Mouse (Mus musculus) MEL (cell line): ENCODE measurements at regions not wholly inside any gene's neighbourhood (a gene's known extent, or its start where the extent isn't known, plus 50 kb on each side); places are given as distances from the start of the nearest gene placed in this dataset.

Source experiments
- DNase-seq: peaks from one replicate; pipeline ENCODE4 v3.0.0; 2011; ENCODE audit warnings: low read depth, low spot score
- H3K27ac ChIP-seq: 2 replicates; pipeline ENCODE4 v1.5.1; 2012; ENCODE audit warnings: low read depth, mild to moderate bottlenecking, control low read depth, low read length, moderate library complexity; ENCODE audit not compliant: control insufficient read depth
- H3K27me3 ChIP-seq, 2 experiments: fragments of 150-350 bp in 1 of 2; sonication (generic) in 1 of 2; 2 replicates each; pipeline ENCODE4 v1.6.1; 2012; ENCODE audit warnings: low read length in 2 of 2, mild to moderate bottlenecking in 2 of 2, improper control_type of control experiment in 1 of 2, moderate library complexity in 1 of 2; ENCODE audit not compliant: insufficient read depth in 2 of 2, control insufficient read depth in 1 of 2
- H3K36me3 ChIP-seq, 2 experiments: 2 replicates each; pipeline ENCODE4 v1.6.1; 2012 to 2014; ENCODE audit warnings: low read length in 2 of 2, improper control_type of control experiment in 1 of 2, inconsistent platforms in 1 of 2, mild to moderate bottlenecking in 1 of 2; ENCODE audit not compliant: insufficient read depth in 2 of 2, control insufficient read depth in 1 of 2
- H3K4me1 ChIP-seq, 2 experiments: fragments of 150-350 bp in 1 of 2; sonication (generic) in 1 of 2; 2 replicates each; pipeline ENCODE4 v1.6.1; 2012; ENCODE audit warnings: low read length in 2 of 2, improper control_type of control experiment in 1 of 2, mild to moderate bottlenecking in 1 of 2; ENCODE audit not compliant: insufficient read depth in 2 of 2, control insufficient read depth in 1 of 2
- H3K4me3 ChIP-seq, 2 experiments: fragments of 150-350 bp in 1 of 2; sonication (generic) in 1 of 2; 2 replicates each; pipeline ENCODE4 v1.5.1; 2012; ENCODE audit warnings: low read depth in 2 of 2, low read length in 2 of 2, mild to moderate bottlenecking in 2 of 2, moderate library complexity in 2 of 2, control low read depth in 1 of 2, improper control_type of control experiment in 1 of 2; ENCODE audit not compliant: control insufficient read depth in 1 of 2, insufficient read depth in 1 of 2
- H3K79me2 ChIP-seq: 2 replicates; pipeline ENCODE4 v1.6.1; 2012; ENCODE audit warnings: mild to moderate bottlenecking, low read length, moderate library complexity; ENCODE audit not compliant: control insufficient read depth, poor library complexity, insufficient read depth
- H3K9ac ChIP-seq: 2 replicates; pipeline ENCODE4 v1.6.1; 2012; ENCODE audit warnings: low read depth, mild to moderate bottlenecking, control low read depth, low read length, moderate library complexity; ENCODE audit not compliant: control insufficient read depth, poor library complexity, severe bottlenecking
- H3K9me3 ChIP-seq: fragments of 150-350 bp; sonication (generic); replicated peaks from 2 replicates; pipeline ENCODE4 v1.6.1; 2012; ENCODE audit warnings: mild to moderate bottlenecking, low read length, improper control_type of control experiment, moderate library complexity; ENCODE audit not compliant: insufficient read depth
- CTCF ChIP-seq, 3 experiments: IDR thresholded peaks in 2 of 3; conservative IDR thresholded peaks in 1 of 3; 2 replicates each; pipeline ENCODE4 v1.5.1; 2011 to 2012; ENCODE audit warnings: low read length in 3 of 3, low read depth in 2 of 3, mild to moderate bottlenecking in 2 of 3, improper control_type of control experiment in 1 of 3, inconsistent platforms in 1 of 3, mixed read lengths in 1 of 3, moderate library complexity in 1 of 3; ENCODE audit not compliant: control insufficient read depth in 1 of 3, insufficient read depth in 1 of 3, poor library complexity in 1 of 3, severe bottlenecking in 1 of 3
- ELF1 ChIP-seq: IDR thresholded peaks from 2 replicates; pipeline ENCODE4 v1.6.1; 2014; ENCODE audit warnings: low read depth, mild to moderate bottlenecking, inconsistent platforms, low read length, improper control_type of control experiment, moderate library complexity
- ETS1 ChIP-seq: IDR thresholded peaks from 2 replicates; pipeline ENCODE4 v1.6.1; 2012; ENCODE audit warnings: low read depth, mild to moderate bottlenecking, inconsistent platforms, low read length, improper control_type of control experiment, moderate library complexity
- GATA1 ChIP-seq: IDR thresholded peaks from 2 replicates; pipeline ENCODE4 v1.6.1; 2011; ENCODE audit warnings: low read depth, low read length, improper control_type of control experiment
- HCFC1 ChIP-seq: IDR thresholded peaks from 2 replicates; pipeline ENCODE4 v1.6.1; 2012; ENCODE audit warnings: low read depth, mild to moderate bottlenecking, inconsistent platforms, low read length, improper control_type of control experiment, moderate library complexity
- MAX ChIP-seq: IDR thresholded peaks from 2 replicates; pipeline ENCODE4 v1.6.1; 2011; ENCODE audit warnings: low read length, improper control_type of control experiment
- MAZ ChIP-seq: IDR thresholded peaks from 2 replicates; pipeline ENCODE4 v1.6.1; 2012; ENCODE audit warnings: low read depth, mild to moderate bottlenecking, inconsistent platforms, low read length, improper control_type of control experiment
- MXI1 ChIP-seq: IDR thresholded peaks from 2 replicates; pipeline ENCODE4 v1.6.1; 2011; ENCODE audit warnings: mild to moderate bottlenecking, low read depth, low read length, improper control_type of control experiment
- NELFE ChIP-seq: IDR thresholded peaks from 2 replicates; pipeline ENCODE4 v1.6.1; 2011; ENCODE audit warnings: low read depth, low read length, improper control_type of control experiment
- NRF1 ChIP-seq: IDR thresholded peaks from 2 replicates; pipeline ENCODE4 v1.6.1; 2014; ENCODE audit warnings: low read depth, mild to moderate bottlenecking, inconsistent platforms, low read length, improper control_type of control experiment, moderate library complexity; ENCODE audit not compliant: poor library complexity, insufficient read depth, severe bottlenecking
- POLR2AphosphoS2 ChIP-seq: IDR thresholded peaks from 2 replicates; pipeline ENCODE4 v1.6.1; 2011; ENCODE audit warnings: low read length, improper control_type of control experiment
- POLR2AphosphoS5 ChIP-seq: IDR thresholded peaks from 2 replicates; pipeline ENCODE4 v1.6.1; 2012; ENCODE audit warnings: low read depth, borderline replicate concordance, mild to moderate bottlenecking, inconsistent platforms, low read length, moderate library complexity, mixed read lengths
- RAD21 ChIP-seq: IDR thresholded peaks from 2 replicates; pipeline ENCODE4 v1.6.1; 2011; ENCODE audit warnings: mild to moderate bottlenecking, low read depth, low read length, improper control_type of control experiment
- RCOR1 ChIP-seq: IDR thresholded peaks from 2 replicates; pipeline ENCODE4 v1.6.1; 2012; ENCODE audit warnings: low read depth, mild to moderate bottlenecking, inconsistent platforms, low read length, improper control_type of control experiment
- SMC3 ChIP-seq: IDR thresholded peaks from 2 replicates; pipeline ENCODE4 v1.6.1; 2011; ENCODE audit warnings: low read depth, low read length, improper control_type of control experiment
- TCF12 ChIP-seq: IDR thresholded peaks from 2 replicates; pipeline ENCODE4 v1.6.1; 2014; ENCODE audit warnings: low read depth, mild to moderate bottlenecking, inconsistent platforms, low read length, improper control_type of control experiment, moderate library complexity
- USF1 ChIP-seq: IDR thresholded peaks from 2 replicates; pipeline ENCODE4 v1.6.1; 2014; ENCODE audit warnings: low read depth, mild to moderate bottlenecking, inconsistent platforms, low read length, improper control_type of control experiment, moderate library complexity
- ZKSCAN1 ChIP-seq: IDR thresholded peaks from 2 replicates; pipeline ENCODE4 v1.6.1; 2012; ENCODE audit warnings: low read depth, mild to moderate bottlenecking, inconsistent platforms, low read length, improper control_type of control experiment, moderate library complexity
- ZNF384 ChIP-seq: IDR thresholded peaks from 2 replicates; pipeline ENCODE4 v1.6.1; 2012; ENCODE audit warnings: low read depth, mild to moderate bottlenecking, inconsistent platforms, low read length, improper control_type of control experiment

DNA sequence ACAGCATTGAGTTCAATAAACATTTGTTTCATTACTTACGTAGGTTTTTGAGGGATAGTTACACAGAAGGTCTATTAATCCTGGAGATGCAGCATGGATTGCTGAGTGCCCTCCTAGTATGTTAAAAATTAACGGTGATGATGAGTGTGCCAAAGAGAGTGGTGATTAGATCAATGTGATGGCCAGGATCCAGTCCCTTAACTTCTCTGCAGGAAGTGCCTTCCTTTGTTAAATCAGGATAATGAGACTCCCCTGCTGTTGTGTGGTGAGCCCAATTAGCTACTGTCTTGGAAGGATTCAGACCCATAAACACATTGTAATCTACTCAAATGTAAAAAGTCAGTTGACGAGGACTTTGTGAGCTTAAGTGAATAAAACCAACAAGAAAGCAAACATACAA is 100.1 kb upstream of the Auts2 start:
- no peak for DNase-seq
- Histone ChIP-seq H3K9ac (no peak overlapping the region), H3K9me3 (no peaks in the 10 kb centered on the region), H3K27me3 (no peaks in the 10 kb centered on the region), H3K36me3 (no peaks in the 10 kb centered on the region), H3K27ac (no peak overlapping the region), H3K4me1 (no peaks in the 10 kb centered on the region), H3K79me2 (no peaks in the 10 kb centered on the region), H3K4me3 (no peak overlapping the region)
- TF ChIP-seq ZNF384: no peak
- no peak for TF ChIP-seq SMC3
- TF ChIP-seq MAX: no peak
- TF ChIP-seq RAD21: no peak
- no peak for TF ChIP-seq CTCF (IDR thresholded peaks at IDR 0.05 in 2 of 3, conservative IDR thresholded peaks at IDR 0.05 in 1 of 3; ENCODE audit: control insufficient read depth in 1 of 3, insufficient read depth in 1 of 3, low read depth in 2 of 3, low read length in 3 of 3, poor library complexity in 1 of 3, severe bottlenecking in 1 of 3)
- no peak for TF ChIP-seq POLR2AphosphoS2
- TF ChIP-seq ZKSCAN1: no peak
- TF ChIP-seq NELFE: no peak
- no peak for TF ChIP-seq POLR2AphosphoS5
- no peak for TF ChIP-seq TCF12
- TF ChIP-seq MXI1: no peak
- TF ChIP-seq HCFC1: no peak
- no peak for TF ChIP-seq GATA1
- no peak for TF ChIP-seq ELF1
- TF ChIP-seq USF1: no peak
- no peak for TF ChIP-seq NRF1
- TF ChIP-seq MAZ: no peak

- H3K9me3 ChIP-seq: no peaks in the 10 kb centered on the region
- no peak for TF ChIP-seq USF1
- TF ChIP-seq ZNF384: no peak
- no peak for TF ChIP-seq ELF1
- no peak for TF ChIP-seq RCOR1
- no peak for TF ChIP-seq ETS1
- TF ChIP-seq MXI1: no peak
- no peak for TF ChIP-seq NRF1
- TF ChIP-seq, all 39 proteins: peak for 0
- H3K4me1 ChIP-seq: no peaks in the 10 kb centered on the region
- no peak overlapping the region for H3K4me3 ChIP-seq
- H3K36me3 ChIP-seq: no peaks in the 10 kb centered on the region
- no peak overlapping the region for H3K27ac ChIP-seq
- DNase-seq: no peak
- H3K79me2 ChIP-seq: no peaks in the 10 kb centered on the region
- no peaks in the 10 kb centered on the region for H3K27me3 ChIP-seq
- no peak overlapping the region for H3K9ac ChIP-seq
Observed at GRCm38 (mm10) chr5:132633198-132633884, 90.2 kb upstream of the Auts2 start.
